Mouse (Mus musculus) ovary, postnatal 14 days (tissue): ENCODE measurements around the gene Gm3020.
"Not testable (repeated sequence)": the region's sequence is repeated elsewhere in the genome, so short reads cannot be mapped to it uniquely, and the experiment has no call there.

Experiments used
- DNase-seq: peaks from one replicate; pipeline ENCODE4 v3.0.0; 2022; ENCODE audit warnings: low spot score

Gene Gm3020

GRCm38 (mm10) chr14:3651730-3652129 lies at the start of gene Gm3020:
TSS of gene Gm3020 (plus strand) at chr14:3652030.
- DNase-seq: not testable (repeated sequence)

GRCm38 (mm10) chr14:3634212-3634611 lies 17.6 kb upstream of the Gm3020 start, which contains the start of gene Gm3012:
TSS of gene Gm3012 (plus strand) at chr14:3634512.
- not testable (repeated sequence) for DNase-seq

GRCm38 (mm10) chr14:3688483-3688882 lies 36.7 kb downstream of the Gm3020 start, which contains the start of gene Gm3043:
TSS of gene Gm3043 (plus strand) at chr14:3688783.
- not testable (repeated sequence) for DNase-seq
